Mouse (Mus musculus) kidney, embryonic 15.5 days (tissue): ENCODE measurements around the gene Jak1. TPM values are rescaled to one million over a fixed set of nuclear protein-coding genes. Genes with fewer than 3 reads are reported as not detected.

Experiments
- ATAC-seq: fragments of 200-750 bp; cut with Nextera tagmentation; replicated peaks from 2 replicates; pipeline ENCODE4 v1.8.0; 2017; ENCODE audit warnings: moderate TSS enrichment; ENCODE audit not compliant: low FRiP score
- H3K27ac ChIP-seq: fragments of 300-500 bp; sonication (generic); 2 replicates; pipeline ENCODE4 v1.5.1; 2015; ENCODE audit warnings: mild to moderate bottlenecking, inconsistent platforms
- H3K27me3 ChIP-seq: fragments of 300-500 bp; sonication (generic); 2 replicates; pipeline ENCODE4 v1.6.1; 2015; ENCODE audit warnings: inconsistent platforms
- H3K36me3 ChIP-seq: fragments of 300-500 bp; sonication (generic); 2 replicates; pipeline ENCODE4 v1.6.1; 2015; ENCODE audit warnings: inconsistent platforms
- H3K4me1 ChIP-seq: fragments of 300-500 bp; sonication (generic); 2 replicates; pipeline ENCODE4 v1.6.1; 2015; ENCODE audit warnings: inconsistent platforms
- H3K4me2 ChIP-seq: fragments of 300-500 bp; sonication (generic); 2 replicates; pipeline ENCODE4 v1.6.1; 2015; ENCODE audit warnings: moderate library complexity, mild to moderate bottlenecking, inconsistent platforms
- H3K4me3 ChIP-seq: fragments of 300-500 bp; sonication (generic); replicated peaks from 2 replicates; pipeline ENCODE4 v1.5.1; 2015; ENCODE audit warnings: mild to moderate bottlenecking, inconsistent platforms
- H3K9ac ChIP-seq: fragments of 300-500 bp; sonication (generic); 2 replicates; pipeline ENCODE4 v1.6.1; 2015; ENCODE audit warnings: mild to moderate bottlenecking, inconsistent platforms
- H3K9me3 ChIP-seq: fragments of 300-500 bp; sonication (generic); replicated peaks from 2 replicates; pipeline ENCODE4 v1.6.1; 2016; ENCODE audit warnings: inconsistent platforms
- WGBS: fragments of 180-500 bp; shearing (Covaris S2); methylation state at CpG from one replicate; pipeline ENCODE4 v1.1.7; 2015; ENCODE audit warnings: mixed read lengths; 5-methylcytosine and 5-hydroxymethylcytosine counted together
- polyA plus RNA-seq: library from polyadenylated mRNA; unstranded; fragments of >200 nt; fragmentation: Nextera tagmentation; extraction: Ambion mirVana; gene quantifications from 2 replicates; pipeline ENCODE4 v1.2.1, GENCODE M21; 2015

Jak1 gene
- polyA plus RNA-seq, 1 experiment from 2014 or later: 88.2 TPM

- 90% methylated on average over 7 of the region's 7 CpGs for WGBS
- no peaks in the 10 kb centered on the region for H3K9me3 ChIP-seq
- no peaks in the 10 kb centered on the region for H3K27me3 ChIP-seq
- no peak for ATAC-seq
- H3K27ac ChIP-seq: no peak overlapping the region
- H3K36me3 ChIP-seq: peaks cover 34% of the 10 kb centered on the region
- no peak overlapping the region for H3K4me3 ChIP-seq
- H3K4me1 ChIP-seq: no peaks in the 10 kb centered on the region
- no peak overlapping the region for H3K4me2 ChIP-seq
- H3K9ac ChIP-seq: no peak overlapping the region
These were observed 144.1 kb downstream of the Jak1 start for GRCm38 (mm10) chr4:101121002-101121401.

DNA sequence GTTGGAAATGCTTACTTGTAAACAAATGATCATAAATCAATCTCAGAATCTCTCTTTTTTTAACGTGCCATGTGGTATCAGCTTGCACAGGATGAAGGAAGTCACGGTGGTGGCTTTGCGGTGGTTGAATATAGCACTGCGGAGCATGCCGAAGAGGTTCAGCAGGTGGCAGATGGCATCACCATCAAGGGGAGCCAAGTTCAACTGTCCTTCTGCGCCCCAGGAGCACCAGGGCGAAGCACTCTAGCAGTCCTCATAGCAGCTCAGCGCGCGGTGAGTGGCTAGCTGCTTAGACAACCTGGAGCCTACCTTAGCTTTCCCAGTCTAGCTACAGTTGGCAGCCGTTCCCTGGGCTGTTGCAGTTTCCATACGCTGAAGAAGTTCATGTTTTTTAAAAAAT is 158.0 kb downstream of the Jak1 start:
- H3K27me3 ChIP-seq: no peaks in the 10 kb centered on the region
- 73% methylated on average over 12 of the region's 12 CpGs for WGBS
- H3K4me3 ChIP-seq: no peak overlapping the region
- ATAC-seq: no peak
- no peak overlapping the region for H3K9ac ChIP-seq
- H3K4me1 ChIP-seq: no peaks in the 10 kb centered on the region
- H3K4me2 ChIP-seq: no peak overlapping the region
- H3K27ac ChIP-seq: no peak overlapping the region
- H3K9me3 ChIP-seq: peaks cover 12% of the 10 kb centered on the region
- peaks cover 41% of the 10 kb centered on the region for H3K36me3 ChIP-seq

Other genes with a start within 250 kb of the Jak1 start
- gene Gm10577, start 244.6 kb downstream of the Jak1 start, polyA plus RNA-seq: not detected in 2 replicates
- 12.0 and 12.1 TPM in 2 replicates for gene Raver2, start 196.3 kb downstream of the Jak1 start, polyA plus RNA-seq
- gene Ak4, start 154.0 kb upstream of the Jak1 start, polyA plus RNA-seq: 17.8 and 19.0 TPM in 2 replicates
- 1.0 and 1.2 TPM in 2 replicates for gene Dnajc6, start 231.4 kb upstream of the Jak1 start, polyA plus RNA-seq